In genomic region chr1:169704395-169705087, GRCm38 (mm10) we compare ENCODE assay signal across 23 mouse cellular contexts. TPM values are rescaled to one million over a fixed set of nuclear protein-coding genes. Genes with fewer than 3 reads are reported as not detected.
DNase-seq lines count a peak whose midpoint lies in the region; TF ChIP-seq lines count a peak whose summit lies in the region.
"Had no signal": no experiment of that assay in that cellular context is flagged by ENCODE, and none has a peak within 500 bp of the region (broad histone marks: within the 10 kb centered on the region; RNA-seq: fewer than 3 reads in every experiment).

No protein-coding gene starts in this region.

- H3K4me3 ChIP-seq in myocyte: no peak overlapping the region
- H3K4me3 ChIP-seq: embryonic facial prominence, embryonic 12.5 days; forebrain, embryonic 12.5 days; heart, embryonic 13.5 days; kidney, embryonic 15.5 days; layer of hippocampus, adult 2 months; limb, embryonic 13.5 days; midbrain, embryonic 12.5 days had no signal

- no peaks in the 10 kb centered on the region for H3K36me3 ChIP-seq in myocyte (ENCODE audit: control insufficient read depth, insufficient read depth)
- H3K36me3 ChIP-seq: embryonic facial prominence, embryonic 12.5 days; forebrain, embryonic 12.5 days; heart, embryonic 13.5 days; kidney, embryonic 15.5 days; limb, embryonic 13.5 days; midbrain, embryonic 12.5 days had no signal

- TF ChIP-seq POLR2A in myocyte (IDR thresholded peaks at IDR 0.05; ENCODE audit: insufficient read length, low read depth): no peak

- H3K79me2 ChIP-seq in myocyte (ENCODE audit: control insufficient read depth, insufficient read depth): no peaks in the 10 kb centered on the region

- H3K27me3 ChIP-seq in myocyte (ENCODE audit: control insufficient read depth, insufficient read depth, insufficient read length): no peaks in the 10 kb centered on the region
- H3K27me3 ChIP-seq: embryonic facial prominence, embryonic 12.5 days; forebrain, embryonic 12.5 days; heart, embryonic 13.5 days; kidney, embryonic 15.5 days; limb, embryonic 13.5 days; midbrain, embryonic 12.5 days had no signal

- peak; percentile 73 for DNase-seq in 3T3-L1 (ENCODE audit: low read depth, low spot score)
- DNase-seq in fibroblast of lung, adult 2 months (ENCODE audit: low read depth): peak; percentile 44
- peak; percentile 24 for DNase-seq in lung, postnatal 10 days
- DNase-seq in testis, postnatal 14 days (ENCODE audit: low spot score): no peak
- DNase-seq in left cerebral cortex, adult 11 months (ENCODE audit: low spot score): no peak
- no peak for DNase-seq in cerebellum, postnatal 36 days
- DNase-seq: adrenal gland, adult 8-10 months; B cell, adult 2 months; cerebellum, adult 9-10 months; embryo, embryonic 11 days; heart, postnatal 10 days; kidney, adult 18-20 months; kidney, postnatal 25 days; thymus, postnatal 25 days had no signal

- H3K4me2 ChIP-seq in myocyte (ENCODE audit: low read depth): peak overlapping the region; percentile 18
- H3K4me2 ChIP-seq: embryonic facial prominence, embryonic 12.5 days; forebrain, embryonic 12.5 days; heart, embryonic 13.5 days; kidney, embryonic 15.5 days; limb, embryonic 13.5 days; liver, embryonic 11.5 days; midbrain, embryonic 12.5 days had no signal

- no peak overlapping the region for H3ac ChIP-seq in myocyte (ENCODE audit: control insufficient read depth, insufficient read length)

TF ChIP-seq in myocyte, 11 proteins besides CTCF, POLR2A, EP300 and RAD21:
- TF ChIP-seq CEBPB (IDR thresholded peaks at IDR 0.05; ENCODE audit: insufficient read depth, poor library complexity, severe bottlenecking) (0 out of 2 replicates have a peak, but pooled peaks have one; percentile 36), POLR2AphosphoS2 (IDR thresholded peaks at IDR 0.05; ENCODE audit: insufficient read length, low read depth) (no peak)

RNA-seq across cellular contexts. Expression of gene Rgs4, which starts 42.9 kb away (rescaled TPM):
- 0.26 TPM for polyA plus RNA-seq in myocyte (2012; fragmentation: generic; extraction: Trizol)

RNA-seq across cellular contexts. Expression of gene Rgs5, which starts 49.2 kb away (rescaled TPM):
- 0.01 TPM for polyA plus RNA-seq in myocyte (2012; fragmentation: generic; extraction: Trizol)

Comparison
In these comparisons a context has a peak if more than half of its experiments do, and no peak if none do; other contexts are left out.
1. DNase-seq: peak in 3T3-L1 (single experiment), fibroblast of lung, adult 2 months (single experiment) and lung, postnatal 10 days (single experiment); none in testis, postnatal 14 days (single experiment), left cerebral cortex, adult 11 months (single experiment) and cerebellum, postnatal 36 days (0 of 2).